Mouse (Mus musculus) c-Kit-positive CD71-positive TER-119-positive erythroid progenitor cells, embryonic 14.5 days (primary cell): ENCODE measurements around the gene Hoxa11.

Experiments used
- DNase-seq: peaks from one replicate; pipeline ENCODE4 v3.0.0-alpha.2; 2013; ENCODE audit warnings: low spot score

Hoxa11 gene

GRCm38 (mm10) chr6:52220003-52220864 lies 25.4 kb downstream of the Hoxa11 start:
- no peak for DNase-seq

- no peak for DNase-seq
Measured at GRCm38 (mm10) chr6:52219234-52219942, 26.2 kb downstream of the Hoxa11 start.

GRCm38 (mm10) chr6:52218643-52219215 lies 26.9 kb downstream of the Hoxa11 start:
- DNase-seq, result no peak

DNA sequence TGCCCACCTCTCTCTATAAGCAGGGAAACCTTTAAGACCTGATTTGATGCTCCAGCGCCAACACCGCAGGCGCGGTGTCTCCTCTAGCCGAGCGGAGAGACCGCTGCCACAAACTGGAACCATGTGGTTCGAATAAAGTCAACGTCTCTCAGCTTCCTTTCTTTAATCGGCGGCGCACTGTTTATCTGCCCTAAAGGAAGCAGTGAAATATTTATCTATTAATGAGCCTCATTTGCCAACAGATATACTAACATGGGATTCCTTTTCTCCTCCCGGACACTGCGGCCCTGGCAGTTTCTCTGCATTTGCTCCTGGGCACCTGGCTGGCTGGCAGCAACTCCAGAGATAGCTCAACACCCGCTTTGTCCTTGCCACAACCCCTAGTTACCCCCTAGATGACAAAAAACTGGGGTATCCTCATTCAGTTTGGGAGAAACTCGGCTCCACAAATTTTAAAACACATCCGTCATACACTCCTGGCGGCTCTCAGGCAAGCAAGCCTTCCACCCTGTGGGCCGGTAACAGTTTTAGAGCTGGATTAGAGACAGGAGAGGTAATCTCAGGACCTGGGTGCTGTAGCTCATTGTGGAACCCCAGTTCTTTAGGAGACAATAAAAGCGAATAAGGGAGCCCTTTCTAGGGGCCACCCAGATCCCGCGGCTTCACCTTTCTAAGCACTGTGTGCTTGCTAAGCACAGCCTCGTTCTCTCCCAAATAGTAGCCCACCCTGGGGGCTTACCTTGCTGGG lies 27.5 kb downstream of the Hoxa11 start:
- no peak for DNase-seq

GRCm38 (mm10) chr6:52217459-52217768 lies 28.2 kb downstream of the Hoxa11 start:
- no peak for DNase-seq

DNA sequence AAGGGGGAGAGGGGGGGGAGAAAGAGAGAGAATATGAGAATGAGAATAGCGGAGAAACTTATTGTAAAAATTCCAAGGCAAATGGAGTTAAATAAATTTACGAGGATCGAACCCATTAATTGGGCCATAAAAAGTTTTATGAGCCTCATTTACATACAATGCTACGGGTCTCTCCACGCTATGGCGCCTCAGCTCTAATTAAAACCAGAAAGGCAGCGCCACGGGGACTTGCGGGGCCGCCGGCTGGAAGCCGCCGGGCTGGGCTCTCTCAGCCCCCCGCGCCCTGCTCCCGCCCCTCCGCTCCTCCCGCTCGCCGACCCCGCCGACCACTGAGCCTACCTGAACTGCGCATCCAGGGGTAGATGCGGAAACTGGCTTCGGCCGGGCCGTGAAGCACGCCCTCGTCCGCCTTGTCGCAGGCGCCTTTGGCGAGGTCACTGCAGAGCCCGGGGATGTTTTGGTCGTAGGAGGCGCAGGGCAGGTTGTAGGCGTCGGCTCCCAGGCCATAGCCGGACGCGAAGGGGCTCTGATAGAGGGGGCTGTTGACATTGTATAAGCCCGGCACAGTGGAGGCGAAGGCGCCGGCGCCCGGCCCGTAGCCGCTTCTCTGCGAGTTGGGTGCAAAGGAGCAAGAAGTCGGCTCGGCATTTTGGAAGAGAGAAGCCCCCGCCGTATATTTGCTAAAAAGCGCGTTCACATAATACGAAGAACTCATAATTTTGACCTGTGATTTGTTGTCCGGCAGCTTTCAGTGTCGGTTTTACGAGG lies 28.7 kb downstream of the Hoxa11 start:
- DNase-seq, result no peak

DNA sequence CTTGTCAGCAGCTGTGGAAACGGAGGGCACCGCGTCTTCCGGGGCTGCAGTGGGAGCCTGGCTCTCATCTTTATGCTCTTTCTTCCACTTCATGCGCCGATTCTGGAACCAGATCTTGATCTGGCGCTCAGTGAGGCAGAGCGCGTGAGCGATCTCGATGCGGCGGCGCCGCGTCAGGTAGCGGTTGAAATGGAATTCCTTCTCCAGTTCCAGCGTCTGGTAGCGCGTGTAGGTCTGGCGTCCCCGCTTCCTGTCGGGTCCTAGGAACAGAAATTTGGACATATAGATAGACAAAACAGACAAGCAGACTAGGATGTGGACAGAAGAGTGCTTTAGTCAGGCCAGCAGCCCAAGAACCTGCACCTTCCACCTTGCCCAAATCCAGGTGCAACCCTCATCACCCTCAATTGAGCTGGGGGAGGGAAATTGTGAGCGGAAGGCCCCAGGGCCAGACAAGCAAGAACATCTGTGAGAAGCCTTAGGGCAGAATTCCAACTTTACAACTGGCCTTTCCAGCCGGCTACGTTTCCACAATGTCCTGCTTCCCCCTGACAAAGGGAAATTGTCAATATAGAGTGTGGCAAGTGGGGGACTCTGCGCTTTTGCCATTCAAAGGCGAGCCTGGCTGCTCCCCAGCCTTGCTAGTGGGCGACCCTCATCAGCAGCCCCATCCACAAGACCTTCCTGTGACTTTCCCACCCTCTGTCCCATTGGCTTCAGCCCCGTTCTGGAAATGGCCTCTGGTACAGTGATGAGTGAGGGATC lies 29.7 kb downstream of the Hoxa11 start:
- DNase-seq, result no peak

DNA sequence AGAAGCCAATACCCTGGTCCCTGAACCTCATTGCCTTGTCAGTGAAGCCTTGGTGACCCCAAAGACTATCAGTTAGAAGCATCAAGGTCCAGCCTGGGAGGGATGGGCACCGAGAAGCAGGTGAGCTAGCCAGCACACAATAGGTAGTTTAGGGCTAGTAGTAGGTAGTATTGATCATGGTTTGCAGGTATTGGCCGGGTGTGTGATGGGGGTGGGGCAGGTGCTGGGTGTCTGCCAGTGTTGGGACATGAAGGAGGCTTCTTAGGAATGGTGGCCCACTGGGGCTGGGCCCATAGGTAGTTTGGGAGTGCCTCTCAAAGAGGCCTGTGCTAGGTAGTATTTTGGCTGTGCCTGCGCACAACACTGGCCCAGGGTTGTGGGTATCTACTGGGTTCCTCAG lies 30.5 kb downstream of the Hoxa11 start:
- no peak for DNase-seq

DNA sequence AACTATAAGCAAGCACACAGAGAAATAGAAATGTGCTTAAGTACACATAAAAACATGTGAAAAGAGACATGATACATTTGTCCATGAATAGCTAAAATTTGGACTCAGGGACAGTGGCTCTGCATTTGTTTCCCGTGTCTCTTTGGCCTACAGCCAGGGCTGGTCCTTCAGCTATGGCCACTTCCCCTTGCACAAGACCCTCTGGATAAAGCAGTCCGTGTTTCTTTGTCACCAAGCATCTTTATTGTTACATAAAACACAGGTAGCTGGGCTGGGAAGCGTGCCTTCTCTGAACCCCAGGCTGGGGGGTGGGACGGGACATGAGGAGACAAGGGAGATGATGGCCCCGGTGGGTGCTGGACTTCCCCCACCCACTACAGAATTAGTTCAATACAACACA lies 31.3 kb downstream of the Hoxa11 start:
- no peak for DNase-seq

GRCm38 (mm10) chr6:52213119-52213986 lies 32.3 kb downstream of the Hoxa11 start, which contains the start of the genes Hoxa3 and Gm28308:
Hoxa3 (minus strand) TSS chr6:52213336.
Gm28308 (minus strand) TSS chr6:52213339.
- DNase-seq, result no peak

DNA sequence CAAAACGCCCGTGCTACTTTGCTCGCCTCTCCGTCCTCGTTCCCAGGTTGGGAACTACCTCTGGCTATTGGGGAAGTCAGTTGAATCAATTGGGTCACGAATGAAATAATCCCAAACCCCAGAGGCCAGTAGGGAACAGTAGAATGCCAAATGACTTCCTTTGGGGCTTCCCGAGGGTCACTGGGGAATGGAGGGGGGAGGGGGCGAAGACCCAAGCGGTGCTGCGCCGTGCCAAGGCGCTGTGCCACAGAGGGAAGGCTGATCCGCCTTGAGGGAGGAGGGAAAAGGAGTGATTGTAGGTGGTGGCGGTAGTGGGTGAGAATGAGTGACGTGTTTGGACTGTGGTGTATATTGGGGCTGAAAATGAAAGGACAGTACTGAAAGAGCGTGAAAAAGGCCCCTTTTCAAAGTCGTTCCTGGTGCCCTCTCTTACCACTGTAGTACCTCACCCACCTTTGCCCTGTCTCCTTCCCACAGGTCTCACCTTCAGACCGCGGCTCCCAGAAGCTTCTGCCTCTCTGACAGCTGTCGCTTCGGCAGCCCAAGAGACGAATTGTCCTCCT lies 33.0 kb downstream of the Hoxa11 start:
- no peak for DNase-seq

DNA sequence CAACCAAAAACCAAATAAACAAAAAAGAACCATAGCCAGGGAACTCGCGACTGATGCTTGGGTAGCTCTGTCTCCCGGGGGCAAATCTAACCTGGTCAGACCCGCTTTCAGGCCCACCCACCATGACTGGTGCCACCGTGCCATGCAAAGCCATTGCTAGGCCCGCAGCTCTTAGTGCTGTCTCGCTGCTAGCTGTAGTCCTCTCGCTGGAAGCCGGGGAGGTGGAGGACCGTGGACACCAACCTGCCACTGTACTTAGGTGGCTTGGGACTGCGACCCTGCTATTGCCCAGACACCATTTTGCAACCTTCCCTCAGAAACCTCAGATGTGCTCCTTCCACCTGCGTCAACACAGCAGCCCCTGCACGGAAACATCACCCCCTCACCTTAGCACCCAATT lies 33.6 kb downstream of the Hoxa11 start:
- DNase-seq, result no peak

GRCm38 (mm10) chr6:52211170-52211935 lies 34.3 kb downstream of the Hoxa11 start:
- DNase-seq, result no peak

DNA sequence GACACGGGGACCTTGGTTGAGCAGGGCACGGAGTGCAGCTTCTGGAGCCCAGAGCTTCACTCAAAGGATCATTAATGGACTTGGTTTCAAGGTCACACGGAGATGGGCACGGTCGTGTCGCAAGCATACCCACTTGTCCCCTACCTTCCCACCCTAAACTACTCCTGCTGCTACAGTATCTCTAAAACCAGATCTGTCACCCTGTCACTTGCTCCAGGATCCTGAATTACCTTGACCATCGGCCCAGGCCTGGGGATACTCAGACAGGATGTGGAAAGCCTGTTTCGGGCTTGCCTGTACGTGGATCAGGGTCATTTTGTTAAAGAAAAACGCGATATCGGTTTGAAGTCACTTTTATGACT lies 35.9 kb downstream of the Hoxa11 start:
- no peak for DNase-seq

DNA sequence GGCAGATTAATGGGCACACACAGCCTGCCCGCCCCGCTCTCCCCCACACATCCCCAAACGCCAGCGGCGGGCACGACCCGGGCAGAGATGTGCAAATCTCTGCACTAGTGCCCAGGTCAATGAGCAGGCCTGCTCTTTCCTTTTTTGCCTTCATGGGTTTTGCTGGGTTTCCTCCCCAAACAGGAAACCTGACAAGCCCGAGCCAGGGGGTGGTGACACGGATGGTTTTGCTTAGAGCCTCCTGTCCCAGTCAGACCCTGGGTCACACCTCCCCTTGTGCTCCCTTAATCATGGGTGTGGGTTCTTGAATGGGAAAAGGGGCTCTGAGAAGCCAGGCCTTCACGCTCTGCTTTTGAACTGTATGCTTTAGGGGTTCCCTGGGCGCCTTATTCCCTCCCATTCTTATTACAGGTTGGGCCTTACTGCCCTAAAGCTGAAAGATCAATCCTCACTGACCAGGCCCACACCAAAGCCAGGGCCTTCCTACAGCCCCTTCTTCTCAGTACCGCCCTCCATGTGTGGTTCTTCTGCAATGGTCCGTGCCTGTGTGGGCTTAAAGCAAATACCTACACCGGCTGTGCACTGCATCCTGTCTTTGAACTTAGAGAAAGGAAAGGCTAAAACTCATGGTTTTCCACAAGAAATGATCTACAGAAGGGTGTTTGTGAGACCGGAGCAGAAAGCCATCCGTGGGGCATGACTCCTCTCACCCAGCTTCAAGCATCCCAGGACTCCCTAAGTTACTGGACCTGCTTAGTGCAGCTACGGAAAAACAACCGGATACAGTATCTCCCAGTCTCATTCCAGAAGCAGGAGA lies 36.5 kb downstream of the Hoxa11 start:
- no peak for DNase-seq

- DNase-seq, result no peak
Measured at GRCm38 (mm10) chr6:52208072-52208867, 37.3 kb downstream of the Hoxa11 start, which contains the start of gene Hoxa6. Hoxa6 (minus strand) TSS chr6:52208722.

DNA sequence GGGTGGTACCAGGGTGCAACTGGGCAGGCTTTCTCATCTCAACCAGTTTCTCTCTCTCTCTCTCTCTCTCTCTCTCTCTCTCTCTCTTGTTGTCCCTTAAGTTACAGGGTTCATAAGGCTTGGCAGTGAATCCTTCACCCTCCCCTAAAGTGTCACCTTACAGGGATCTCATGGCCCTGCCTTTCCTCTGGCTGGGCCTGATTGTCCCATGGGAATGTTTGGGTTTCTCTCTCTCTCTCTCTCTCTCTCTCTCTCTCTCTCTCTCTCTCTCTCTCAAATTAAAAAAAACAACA lies 38.0 kb downstream of the Hoxa11 start:
- DNase-seq, result no peak
